Mouse (Mus musculus): Measurements from ENCODE around the gene Gtf3c5.

GRCm38 (mm10) chr2:28518231-28518630 is 65.3 kb downstream of the Gtf3c5 start:
- no peak for TF ChIP-seq GATA1 (IDR thresholded peaks at IDR 0.05; ENCODE audit: low read length)
- no peak for TF ChIP-seq TAL1 (IDR thresholded peaks at IDR 0.05; ENCODE audit: low read length)
